Mouse (Mus musculus): ENCODE results near the gene Defa23.

DNA sequence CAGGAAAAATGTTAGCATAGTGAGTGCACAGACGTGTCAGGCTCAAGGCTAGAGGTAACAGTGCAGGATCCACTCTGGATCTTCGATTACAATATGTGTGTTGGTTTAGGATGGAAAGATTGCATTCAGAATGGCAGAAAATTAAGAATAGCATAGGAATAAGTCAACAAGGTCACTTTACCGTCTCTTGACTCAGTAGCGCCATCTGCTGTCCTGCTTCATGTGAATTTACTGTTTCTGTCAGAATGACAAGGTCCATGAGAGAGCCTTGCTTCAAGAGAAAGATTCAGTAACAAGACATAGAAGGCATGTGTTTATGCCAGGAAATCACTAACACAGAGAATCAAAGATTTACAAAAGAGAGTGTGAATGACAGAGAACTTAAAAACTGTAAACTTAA, 38.3 kb downstream of the Defa23 start:
- TF ChIP-seq CTCF (conservative IDR thresholded peaks at IDR 0.05; ENCODE audit: low read length) (peak; percentile 71), NANOG (IDR thresholded peaks at IDR 0.05; ENCODE audit: borderline replicate concordance, low read length) (no peak)

Measured in E14TG2a.4 (cell line).